Mouse (Mus musculus) heart, adult 8-10 months (tissue): Measurements from ENCODE around the gene Pdpr. TPM values are rescaled to one million over a fixed set of nuclear protein-coding genes. Genes with fewer than 3 reads are reported as not detected.
"Not testable (repeated sequence)": the region's sequence is repeated elsewhere in the genome, so short reads cannot be mapped to it uniquely, and the experiment has no call there.

Source experiments
- DNase-seq: peaks from one replicate; pipeline ENCODE4 v3.0.0; 2022; ENCODE audit warnings: low spot score
- total RNA-seq, 4 experiments: library from RNA; stranded (reverse); gene quantifications; 2 replicates each; pipeline ENCODE4 v1.2.4; 2022

Pdpr gene
- total RNA-seq, 4 experiments from 2014 or later: 109 to 143 (median 124) TPM

- DNase-seq: peak; percentile 32
Observed at GRCm38 (mm10) chr8:111090126-111090525, 4.3 kb upstream of the Pdpr start.

GRCm38 (mm10) chr8:111091706-111092105 is 2.7 kb upstream of the Pdpr start:
- DNase-seq: peak; percentile 42

- DNase-seq: not testable (repeated sequence)
Observed at GRCm38 (mm10) chr8:111092326-111092725, 2.1 kb upstream of the Pdpr start, which contains the start of gene Clec18a. TSS of gene Clec18a (minus strand) at chr8:111092426.

GRCm38 (mm10) chr8:111094719-111095302 is 381 bp downstream of the Pdpr start:
- peak; percentile 16 for DNase-seq

- DNase-seq: no peak
Observed at GRCm38 (mm10) chr8:111114891-111115290, 20.5 kb downstream of the Pdpr start.

- DNase-seq: no peak
Observed at GRCm38 (mm10) chr8:111119481-111119880, 25.1 kb downstream of the Pdpr start.

DNA sequence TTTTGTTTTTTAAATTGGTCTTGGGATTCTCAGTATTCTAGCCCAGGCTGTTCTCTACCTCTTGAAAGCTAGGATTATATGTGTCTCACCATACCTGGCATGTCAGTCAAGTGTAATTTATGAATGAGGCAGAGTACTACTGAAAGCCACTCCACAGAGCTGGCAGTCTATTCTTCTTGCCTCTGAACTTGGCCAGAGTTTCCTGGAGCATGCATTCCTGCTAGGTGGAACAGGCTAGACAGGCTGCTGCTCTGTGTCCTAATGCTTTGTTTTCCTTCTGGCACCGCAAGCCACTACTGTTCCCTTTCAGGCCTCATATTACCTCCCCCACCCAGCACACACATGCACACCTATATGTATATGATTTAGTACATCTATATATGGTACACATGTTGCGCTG is 36.3 kb downstream of the Pdpr start:
- DNase-seq: no peak

- no peak for DNase-seq
Observed at GRCm38 (mm10) chr8:111142521-111142920, 48.1 kb downstream of the Pdpr start.

DNA sequence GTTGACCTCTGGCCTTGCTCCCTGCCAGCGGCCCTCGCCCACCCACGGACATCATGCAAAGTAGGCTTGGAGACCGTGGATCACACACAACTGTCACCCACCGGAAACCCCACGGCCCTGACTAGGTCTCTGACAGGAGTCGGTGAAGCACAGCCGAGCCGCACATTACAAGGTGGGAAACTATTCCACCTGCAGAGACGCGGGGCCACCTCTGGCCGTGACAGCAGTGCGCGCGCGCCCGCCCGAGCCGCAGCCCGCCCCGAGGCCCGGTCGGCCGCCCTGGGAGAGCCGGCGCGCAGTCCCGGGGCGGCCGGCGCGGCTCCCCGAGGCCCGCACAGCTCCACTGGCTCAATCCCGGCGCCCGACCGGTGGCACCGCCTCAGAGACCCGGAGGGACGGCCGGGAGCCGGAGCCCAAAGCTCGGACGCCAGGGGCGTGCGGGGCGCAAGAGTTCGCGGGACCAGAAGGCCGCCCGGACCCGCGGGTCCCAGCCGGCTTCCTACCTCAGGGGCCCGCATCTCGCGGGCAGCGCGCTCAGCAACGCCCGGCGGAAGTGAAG is 50.5 kb downstream of the Pdpr start:
- not testable (repeated sequence) for DNase-seq

DNA sequence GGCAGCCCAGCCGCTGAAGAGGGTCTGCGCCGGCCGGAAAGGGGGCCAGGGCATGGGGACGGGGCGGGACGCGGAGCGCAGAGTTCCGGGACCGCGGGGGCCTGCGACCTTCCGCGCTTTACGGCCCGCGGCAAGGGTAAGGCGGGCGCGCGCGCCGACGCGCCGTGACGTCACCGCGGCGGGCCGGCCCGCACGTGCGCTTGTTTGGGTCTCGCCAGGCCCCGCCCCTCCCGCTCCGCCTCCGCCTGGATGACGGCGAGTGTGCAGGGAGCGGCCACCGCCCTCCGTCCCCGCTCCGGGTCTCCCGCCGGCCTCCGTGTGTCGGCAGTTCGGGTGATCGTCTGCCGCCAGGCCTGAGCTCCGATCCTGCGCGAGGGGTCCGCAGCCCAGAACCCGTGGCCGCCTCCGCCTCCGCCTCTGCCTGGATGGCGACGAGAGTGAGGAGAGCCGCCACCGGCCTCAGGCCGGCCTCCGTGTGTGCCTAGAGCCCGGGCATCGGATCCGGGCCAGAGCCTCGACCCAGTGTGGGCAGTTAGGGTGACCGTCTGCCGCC is 51.1 kb downstream of the Pdpr start:
- peak; percentile 90 for DNase-seq

DNA sequence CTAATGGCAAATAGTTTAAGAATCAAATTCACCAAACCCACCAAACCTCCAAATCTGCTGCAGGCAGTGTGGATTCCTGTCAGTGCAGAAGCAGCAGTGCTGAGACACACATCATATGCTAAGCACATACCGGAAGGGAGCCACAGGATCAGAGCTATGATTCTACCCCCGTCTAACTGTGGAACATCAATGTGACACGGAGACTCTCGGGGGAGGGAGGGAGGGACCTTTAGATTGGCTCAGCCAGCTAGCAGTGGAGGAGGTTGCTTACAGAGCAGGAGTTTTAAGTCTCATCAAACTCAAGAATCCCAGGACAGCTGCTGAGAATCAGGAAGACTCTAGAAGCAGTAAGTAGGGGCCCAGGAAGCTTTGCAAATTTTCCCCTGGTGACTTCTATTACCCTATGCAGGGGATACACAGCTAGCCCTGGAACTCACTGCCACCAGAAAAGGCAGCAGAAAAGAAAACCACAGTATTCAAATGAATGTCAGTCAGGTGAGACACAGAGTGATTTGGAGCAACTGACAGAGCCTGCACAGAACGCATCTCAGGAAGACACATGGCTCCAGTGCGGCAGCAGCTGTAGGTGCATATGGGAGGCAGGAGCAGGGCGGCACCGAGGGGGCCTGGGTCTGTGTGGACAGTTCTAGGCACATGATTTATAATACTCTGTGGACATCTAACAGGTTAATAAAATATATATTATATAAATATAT is 61.4 kb downstream of the Pdpr start:
- DNase-seq: no peak

DNA sequence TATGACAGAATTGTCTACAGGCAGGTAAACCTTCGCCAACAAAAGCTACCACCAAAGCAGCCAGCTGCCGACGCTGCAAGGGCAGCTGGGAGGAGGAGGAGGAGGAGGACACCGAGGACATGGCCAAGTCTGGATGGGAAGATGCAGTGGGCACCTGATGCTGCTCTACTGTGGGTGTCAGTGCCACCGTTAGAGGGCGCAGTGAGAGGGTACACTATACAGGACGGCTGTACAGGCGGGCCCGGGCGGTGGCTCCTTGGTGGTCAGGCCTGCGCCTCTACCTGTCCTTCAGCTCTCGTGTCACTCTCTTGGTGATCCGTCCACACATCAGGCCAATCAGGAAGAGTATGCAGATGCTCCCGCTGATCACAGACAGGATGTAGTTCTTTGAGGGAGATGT is 63.2 kb downstream of the Pdpr start:
- DNase-seq: peak; percentile 26

- no peak for DNase-seq
Observed at GRCm38 (mm10) chr8:111171661-111172060, 77.2 kb downstream of the Pdpr start.

DNA sequence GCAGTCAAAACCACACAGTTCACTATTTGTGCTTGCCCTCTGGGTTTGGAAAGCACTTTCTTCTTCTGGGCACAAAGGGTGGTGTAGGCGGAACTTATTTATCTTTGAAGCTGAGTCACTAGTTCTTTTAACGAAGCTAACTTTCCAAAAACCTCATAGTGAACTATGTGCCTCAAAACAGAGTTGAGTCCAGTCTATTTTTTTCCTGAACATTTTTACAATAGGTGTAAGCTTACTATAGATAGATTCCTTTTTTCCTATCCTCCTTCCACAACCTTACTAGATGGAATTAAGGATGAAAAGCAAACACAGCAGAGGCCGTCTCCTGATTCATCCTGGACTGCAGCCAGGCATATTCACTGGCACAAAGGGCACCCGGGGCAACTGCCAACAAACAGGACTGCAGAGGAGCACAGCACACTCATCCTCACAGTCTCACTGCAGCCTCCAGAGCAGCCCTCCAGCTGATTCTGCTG is 91.1 kb downstream of the Pdpr start:
- peak; percentile 64 for DNase-seq

Other genes with a start within 250 kb of the Pdpr start
- gene Cog4, start 248.0 kb upstream of the Pdpr start, total RNA-seq: 10 to 100 TPM; 63.3 to 69.4 (median 65.2) TPM
- 10 to 100 TPM; 33.5 to 38.7 (median 36.1) TPM for gene Sf3b3, start 247.8 kb upstream of the Pdpr start, total RNA-seq
- 1 to 10 TPM; 4.5 to 5.4 (median 4.6) TPM for gene Fuk, start 192.1 kb upstream of the Pdpr start, total RNA-seq
- 10 to 100 TPM; 21.3 to 25.4 (median 24.1) TPM for gene St3gal2, start 174.7 kb upstream of the Pdpr start, total RNA-seq
- 10 to 100 TPM; 30.7 to 37.3 (median 35.3) TPM for gene Ddx19a, start 96.8 kb upstream of the Pdpr start, total RNA-seq
- 10 to 100 TPM in 3 of 4 experiments, 1 to 10 TPM in 1; 9.8 to 11.9 (median 10.9) TPM for gene Ddx19b, start 62.9 kb upstream of the Pdpr start, total RNA-seq
- 10 to 100 TPM; 32.2 to 33.5 (median 33.0) TPM for gene Aars, start 61.5 kb upstream of the Pdpr start, total RNA-seq
- not detected for gene Exosc6, start 38.3 kb upstream of the Pdpr start, total RNA-seq
- gene Clec18a, start 2.2 kb upstream of the Pdpr start, total RNA-seq: 1 to 10 TPM in 3 of 4 experiments, under 1 TPM in 1; 0.98 to 2.3 (median 1.3) TPM
- 100 to 1,000 TPM in 1 of 4 experiments, 10 to 100 TPM in 3; 87.4 to 103 (median 96.6) TPM for gene Glg1, start 164.6 kb downstream of the Pdpr start, total RNA-seq
- gene Rfwd3, start 205.6 kb downstream of the Pdpr start, total RNA-seq: 10 to 100 TPM; 17.3 to 22.2 (median 19.4) TPM
- 1 to 10 TPM; 1.8 to 3.0 (median 2.6) TPM for gene Mlkl, start 243.5 kb downstream of the Pdpr start, total RNA-seq